Mouse (Mus musculus) thymus, postnatal 14 days (tissue): ENCODE measurements at regions not wholly inside any gene's neighbourhood (a gene's known extent, or its start where the extent isn't known, plus 50 kb on each side); places are given as distances from the start of the nearest gene placed in this dataset.
"Not testable (repeated sequence)": the region's sequence is repeated elsewhere in the genome, so short reads cannot be mapped to it uniquely, and the experiment has no call there.

Experiments used
- DNase-seq: peaks from one replicate; pipeline ENCODE4 v3.0.0; 2021

DNA sequence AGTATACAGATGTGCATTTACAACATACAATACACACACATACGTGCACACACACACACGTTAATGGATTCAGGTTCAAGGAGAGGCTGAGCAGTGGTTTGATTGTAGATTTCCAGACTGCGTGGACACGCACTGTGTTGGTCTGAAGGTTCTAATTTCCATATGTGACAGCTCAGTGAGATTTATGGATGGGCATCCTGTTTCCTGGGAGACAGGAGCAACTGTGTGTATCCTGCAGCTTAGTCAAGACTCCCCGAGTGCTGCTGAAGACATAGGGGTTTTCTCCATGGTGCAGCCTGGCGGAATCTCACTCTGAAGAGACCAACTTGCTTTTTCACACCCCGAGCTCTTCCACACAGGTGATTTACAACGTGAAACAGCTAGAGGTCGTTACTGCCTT is 119.3 kb upstream of the Foxk1 start:
- no peak for DNase-seq

DNA sequence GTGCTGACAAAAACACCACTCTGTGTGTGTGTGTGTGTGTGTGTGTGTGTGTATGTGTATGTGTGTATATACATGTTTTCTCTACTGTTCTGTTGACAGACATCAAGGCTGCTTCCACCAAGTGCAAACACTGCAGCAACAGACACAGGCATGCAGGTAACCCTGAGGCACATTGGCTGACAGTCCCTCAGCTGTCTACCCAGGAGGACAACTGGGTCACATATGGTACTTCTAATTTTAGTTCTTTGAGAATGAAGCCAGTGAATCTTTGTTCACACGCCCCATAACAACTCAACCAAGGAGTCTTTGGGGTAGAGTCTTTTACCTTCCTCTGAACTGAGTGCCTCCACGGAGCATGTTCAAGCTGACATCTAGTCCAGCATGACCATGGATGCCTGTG is 113.3 kb upstream of the Foxk1 start:
- DNase-seq: no peak

GRCm38 (mm10) chr5:142291451-142291850 is 109.8 kb upstream of the Foxk1 start:
- DNase-seq: no peak

DNA sequence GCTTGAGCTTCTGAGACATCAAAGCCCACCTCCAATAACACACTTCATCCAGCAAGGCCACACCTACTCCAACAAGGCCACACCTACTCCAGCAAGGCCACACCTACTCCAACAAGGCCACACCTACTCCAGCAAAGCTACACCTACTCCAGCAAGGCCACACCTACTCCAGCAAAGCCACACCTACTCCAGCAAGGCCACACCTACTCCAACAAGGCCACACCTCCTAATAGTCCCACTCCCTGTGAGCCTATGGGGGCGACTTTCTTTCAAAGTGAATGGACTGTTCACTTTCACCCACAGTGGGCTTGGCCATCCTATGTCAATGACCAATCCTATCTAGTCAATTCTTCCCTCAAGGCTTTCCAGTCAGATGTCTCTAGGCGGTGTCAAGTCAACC is 104.9 kb upstream of the Foxk1 start:
- DNase-seq: not testable (repeated sequence)

DNA sequence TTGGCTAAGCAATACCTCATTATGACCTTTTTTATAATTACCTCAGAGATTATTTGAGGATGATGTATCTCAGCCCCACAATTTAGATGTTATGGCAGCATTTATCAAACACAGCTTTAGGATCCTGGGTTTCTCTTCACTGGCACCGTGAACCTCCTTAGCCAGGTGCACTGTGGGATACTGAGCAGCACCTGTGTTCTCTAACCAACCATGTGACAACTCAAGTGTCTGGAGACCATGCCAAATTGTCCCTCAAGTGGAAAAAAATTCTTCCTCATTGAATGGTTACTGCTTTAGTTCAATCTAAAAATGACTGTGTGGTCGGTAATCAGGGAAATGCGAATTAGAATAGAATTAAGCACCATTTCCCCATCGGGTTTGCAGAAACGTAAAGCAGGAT is 101.7 kb upstream of the Foxk1 start:
- no peak for DNase-seq

GRCm38 (mm10) chr5:142308511-142308910 is 92.8 kb upstream of the Foxk1 start:
- no peak for DNase-seq

DNA sequence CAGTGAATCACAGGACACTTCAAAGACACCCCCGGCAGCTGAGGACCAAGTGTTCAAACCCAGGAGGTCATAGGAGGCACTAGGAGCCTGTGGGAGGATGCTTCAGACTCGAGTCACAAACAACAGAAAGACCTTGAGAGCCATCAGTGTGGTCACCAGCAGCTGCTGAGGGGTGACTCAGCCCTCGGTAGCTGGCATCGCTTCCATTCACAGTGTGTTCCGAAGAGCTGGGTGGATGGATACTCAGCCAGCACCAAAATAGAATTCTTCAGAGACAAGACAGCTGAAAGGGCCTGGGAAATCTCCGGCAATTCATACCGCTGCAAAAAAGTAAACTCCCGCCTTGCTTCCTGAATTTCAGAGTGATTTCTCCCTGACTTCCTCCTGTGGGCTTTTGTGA is 87.4 kb upstream of the Foxk1 start:
- no peak for DNase-seq

GRCm38 (mm10) chr5:142314466-142314865 is 86.8 kb upstream of the Foxk1 start:
- no peak for DNase-seq

- peak; percentile 53 for DNase-seq
These were observed 82.0 kb upstream of the Foxk1 start for GRCm38 (mm10) chr5:142319268-142319667.

DNA sequence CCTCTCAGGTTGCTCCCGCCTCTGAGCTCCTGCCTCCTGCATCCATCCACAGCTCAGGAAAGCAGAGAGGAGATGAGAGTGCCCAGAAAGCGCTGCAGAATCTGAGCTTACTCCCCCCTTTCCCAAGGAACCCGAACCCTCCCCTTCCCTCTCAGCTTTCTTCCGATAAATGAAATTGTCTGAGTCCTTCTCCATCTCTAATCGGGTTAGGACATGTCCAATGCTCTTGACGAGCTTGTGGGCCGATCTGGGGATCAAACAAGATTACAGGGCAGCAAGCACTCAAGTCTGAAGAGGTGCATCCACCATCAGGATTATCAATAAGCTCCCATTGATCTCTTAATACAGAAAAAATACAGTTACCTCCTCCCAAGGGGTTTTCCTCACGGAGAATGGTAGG is 80.0 kb upstream of the Foxk1 start:
- DNase-seq: no peak

DNA sequence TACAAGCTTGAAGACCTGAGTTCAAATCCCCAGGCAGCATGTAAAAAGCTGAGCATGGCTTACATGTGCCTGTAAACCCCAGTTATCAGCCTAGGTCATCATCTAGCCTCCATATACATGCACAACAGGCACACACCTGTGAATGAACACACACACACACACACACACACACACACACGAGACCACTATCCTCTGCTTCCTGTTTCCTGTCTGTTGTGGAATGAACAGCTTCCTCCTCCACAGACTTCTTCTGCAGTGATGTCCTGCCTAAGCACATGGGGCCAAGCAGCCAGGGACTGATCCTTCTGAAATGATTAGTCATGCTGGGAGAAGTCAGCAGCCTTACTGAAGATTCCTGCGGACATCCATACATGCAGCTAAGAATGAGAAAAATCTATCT is 76.4 kb upstream of the Foxk1 start:
- no peak for DNase-seq

- DNase-seq: peak; percentile 20
These were observed 75.7 kb upstream of the Foxk1 start for GRCm38 (mm10) chr5:142325560-142325959.

DNA sequence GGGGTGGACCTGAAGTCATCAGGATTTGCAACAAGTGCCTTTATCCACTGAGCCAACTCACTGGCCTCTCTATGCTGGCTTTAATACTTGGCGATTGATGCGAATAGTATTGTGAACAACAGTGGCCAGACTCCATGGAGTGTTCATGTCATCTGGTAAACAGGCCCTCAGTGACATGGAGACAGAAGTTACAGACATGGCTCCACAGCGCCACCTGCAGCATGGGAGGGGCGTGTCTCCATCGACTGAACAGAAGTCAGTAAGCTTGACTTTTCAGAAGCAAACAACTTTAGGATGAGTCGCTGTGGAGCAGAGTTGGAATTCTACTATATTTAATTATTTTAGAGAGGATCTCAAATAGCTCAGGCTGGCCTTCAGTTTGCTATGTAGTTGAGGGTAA is 74.0 kb upstream of the Foxk1 start:
- peak; percentile 43 for DNase-seq

GRCm38 (mm10) chr5:142329724-142330520 is 71.4 kb upstream of the Foxk1 start:
- no peak for DNase-seq

- DNase-seq: no peak
These were observed 68.6 kb upstream of the Foxk1 start for GRCm38 (mm10) chr5:142332744-142333143.

- DNase-seq: no peak
These were observed 63.9 kb upstream of the Foxk1 start for GRCm38 (mm10) chr5:142337436-142337835.

DNA sequence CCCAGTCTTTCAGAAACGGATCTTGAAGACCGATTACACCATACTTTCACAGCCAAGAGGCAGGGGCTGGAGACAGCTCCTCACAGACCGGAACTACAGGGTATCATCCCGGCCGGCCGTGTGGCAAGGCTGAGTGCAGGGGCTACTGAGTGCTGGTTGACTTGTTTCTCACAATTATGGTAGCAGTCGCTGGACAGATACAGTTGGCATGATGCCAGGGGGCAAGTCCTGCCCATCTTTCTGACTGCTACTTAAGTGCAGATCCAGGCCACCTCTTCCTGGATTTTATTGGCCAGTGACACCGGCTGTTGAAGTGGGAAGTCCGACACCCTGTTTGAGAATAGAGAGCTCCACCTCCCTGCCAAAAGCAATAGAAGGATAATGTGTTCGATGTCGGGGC is 63.2 kb upstream of the Foxk1 start:
- no peak for DNase-seq

DNA sequence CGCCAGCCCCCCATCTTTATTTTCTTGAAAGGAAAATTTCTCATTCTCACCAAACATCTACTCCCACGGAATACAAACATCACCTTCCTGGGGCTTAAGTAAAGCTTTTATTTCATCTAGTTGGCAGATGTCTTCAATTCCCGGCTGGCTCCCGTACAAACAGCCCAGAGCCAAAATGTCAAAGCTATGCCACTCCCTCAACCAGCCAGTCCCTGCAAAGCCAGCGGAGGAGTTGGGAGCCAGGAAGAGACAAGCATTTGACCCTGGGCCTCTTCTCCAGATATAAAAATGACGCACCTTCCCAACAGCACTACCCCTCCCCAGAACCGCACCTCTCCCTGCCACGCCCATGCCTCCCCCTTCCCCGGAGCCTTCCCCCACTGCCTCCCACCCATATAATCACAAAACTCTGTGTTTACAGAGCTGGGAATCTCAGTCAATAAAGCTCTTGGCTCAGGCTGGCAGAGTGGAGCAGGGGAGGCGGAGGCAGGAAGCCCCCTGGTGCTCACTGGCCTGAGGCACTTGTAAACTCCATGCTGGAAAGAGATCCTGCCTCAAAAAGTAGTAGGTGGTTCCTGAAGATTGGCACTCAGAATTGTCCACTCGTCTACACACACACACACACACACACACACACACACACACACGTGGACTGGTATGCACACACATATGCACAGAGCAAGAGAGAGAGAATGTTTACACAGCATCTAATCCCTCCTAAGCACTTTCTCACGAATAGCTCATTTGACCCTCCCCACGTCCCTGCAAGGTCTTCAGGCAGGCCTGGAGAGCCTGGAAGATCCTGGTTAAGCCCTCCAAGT is 60.9 kb upstream of the Foxk1 start:
- no peak for DNase-seq

DNA sequence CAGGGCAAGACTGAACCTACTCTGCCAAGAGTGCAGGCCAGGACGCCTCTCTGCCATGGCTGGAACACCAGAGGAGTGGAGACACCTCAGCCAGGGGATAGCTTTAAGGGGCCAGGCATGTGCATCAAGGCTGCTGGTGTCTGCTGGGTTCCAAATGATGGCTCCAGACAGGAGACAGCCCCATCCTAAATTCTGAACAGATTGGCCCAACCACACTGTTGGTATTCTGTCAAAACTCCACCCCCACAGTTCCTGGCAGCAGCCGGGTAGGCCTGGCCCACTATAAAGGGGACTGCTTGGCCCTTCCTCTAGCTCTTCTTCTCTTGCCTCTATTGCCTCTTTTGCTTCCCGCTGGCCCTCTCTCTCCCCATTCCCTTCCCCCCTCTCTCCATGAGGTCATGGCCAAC is 60.3 kb upstream of the Foxk1 start:
- no peak for DNase-seq

DNA sequence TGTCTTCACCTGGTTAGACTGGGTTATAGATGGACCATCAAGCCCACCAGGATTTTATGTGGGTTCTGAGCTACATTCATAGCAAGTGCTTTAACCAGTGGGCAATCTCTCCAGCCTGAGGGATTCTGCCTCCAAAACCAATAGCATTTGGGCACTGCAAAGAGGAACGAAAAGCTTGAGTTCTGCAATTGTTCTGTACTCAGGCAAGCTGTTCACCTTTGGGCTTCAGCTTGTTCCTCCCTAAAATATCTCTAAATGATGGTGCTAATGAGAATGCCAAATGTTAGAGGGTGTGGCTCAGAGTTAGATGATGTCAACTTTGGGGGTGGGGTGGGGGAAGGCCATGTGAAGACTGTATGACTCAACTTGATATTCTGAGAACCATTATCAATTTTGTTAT is 54.8 kb upstream of the Foxk1 start:
- DNase-seq: no peak

DNA sequence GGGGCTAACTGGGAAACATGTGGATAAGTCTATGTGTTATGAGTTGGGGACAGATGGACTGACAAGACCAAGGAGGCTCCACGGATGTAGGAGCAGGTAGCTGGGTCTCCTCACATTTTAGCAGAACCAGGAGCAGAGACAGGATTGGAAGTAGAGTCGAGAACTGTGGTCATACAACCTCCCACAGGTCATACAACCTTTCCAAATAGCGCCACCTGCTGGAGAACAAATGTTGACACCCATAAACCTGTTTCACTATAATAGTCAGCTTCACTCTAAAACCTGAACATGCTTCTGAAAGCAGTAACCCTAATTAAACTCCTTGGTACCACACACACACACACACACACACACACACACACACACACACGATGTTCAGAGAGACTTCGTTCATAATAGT is 50.7 kb upstream of the Foxk1 start:
- peak; percentile 46 for DNase-seq
